Comparison of ENCODE assay signal across 8 mouse cellular contexts in genomic region chr9:72672361-72672760, GRCm38 (mm10). TPM values are rescaled to one million over a fixed set of nuclear protein-coding genes. Genes with fewer than 3 reads are reported as not detected.
DNase-seq lines count a peak whose midpoint lies in the region; ATAC-seq lines count a peak whose summit lies in the region.

No protein-coding gene starts in this region.

- ATAC-seq in frontal cortex, adult (ENCODE audit: low TSS enrichment), result no peak

- intact Hi-C loops in gastrocnemius, postnatal 36 days (cut with DNase I), result loop anchor here (2.0 to 10.0 kb wide), 3 partner anchors 18 to 138 kb away; partner anchors contain the start of gene Rfx7

- DNase-seq in frontal cortex, postnatal 10 days (ENCODE audit: low spot score in 2 of 2), result peak; percentile 62 to 76
- DNase-seq in R1 (ENCODE audit: low read depth, low spot score), result peak; percentile 80
- DNase-seq in cerebellum, postnatal 25 days, result peak; percentile 87 to 91
- DNase-seq in gastrocnemius, postnatal 36 days, result peak; percentile 80 to 82
- DNase-seq in left cerebral cortex, adult 18-20 months (ENCODE audit: low spot score in 2 of 2), result peak; percentile 71 to 81
- peak; percentile 42 to 63 for DNase-seq in monocyte, adult 2 months (ENCODE audit: low read depth in 1 of 2, low spot score in 2 of 2)
- DNase-seq in spleen, postnatal 4 days (ENCODE audit: low spot score in 2 of 2), result peak; percentile 79 to 94

RNA-seq across cellular contexts. Expression of gene Nedd4, which starts 10.2 kb away (rescaled TPM):
- 100 to 1,000 TPM; 250 to 283 TPM for total RNA-seq in gastrocnemius, postnatal 36 days (2021)
- total RNA-seq in left cerebral cortex, adult 18-20 months (2021), result 100 to 1,000 TPM; 289 to 298 TPM
